Mouse (Mus musculus): ENCODE results near the gene Ppp2r1b. TPM values are rescaled to one million over a fixed set of nuclear protein-coding genes. Genes with fewer than 3 reads are reported as not detected.

Gene Ppp2r1b
- total RNA-seq, 2 experiments from 2014 or later, result 29.9 to 33.2 TPM

DNA sequence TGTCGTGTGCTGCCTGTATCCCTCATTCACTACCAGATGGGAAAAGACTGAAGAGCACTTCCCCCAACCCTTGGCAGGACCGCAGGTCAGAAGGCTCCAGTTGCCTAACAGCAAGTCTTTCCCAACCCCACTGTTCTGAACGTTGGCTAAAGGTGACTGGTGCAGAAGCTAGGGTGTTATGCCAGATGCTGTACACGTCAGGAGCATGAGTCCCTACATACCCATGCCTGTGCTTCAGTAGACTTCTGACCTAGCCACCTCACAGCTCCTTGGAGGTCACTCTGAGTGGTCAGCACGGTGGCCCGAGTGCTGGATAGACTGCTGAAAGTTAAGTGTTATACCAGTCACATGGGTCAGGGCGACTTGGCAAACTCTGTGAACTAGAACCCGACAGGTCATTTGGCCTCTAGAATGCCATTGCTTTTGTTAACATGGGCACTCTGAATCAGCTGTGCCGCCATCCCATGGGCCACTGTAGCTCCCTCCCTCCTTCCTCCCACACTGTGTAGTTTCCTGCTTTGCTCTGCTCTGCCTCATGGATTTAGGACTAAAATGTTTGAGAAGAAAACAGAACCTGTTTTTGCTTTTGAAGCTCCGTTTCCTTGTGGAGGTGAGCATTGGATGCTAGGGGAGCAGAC lies 9.9 kb upstream of the Ppp2r1b start:
- intact Hi-C loops (cut with DNase I), result no loop called here
- no peak for DNase-seq

DNA sequence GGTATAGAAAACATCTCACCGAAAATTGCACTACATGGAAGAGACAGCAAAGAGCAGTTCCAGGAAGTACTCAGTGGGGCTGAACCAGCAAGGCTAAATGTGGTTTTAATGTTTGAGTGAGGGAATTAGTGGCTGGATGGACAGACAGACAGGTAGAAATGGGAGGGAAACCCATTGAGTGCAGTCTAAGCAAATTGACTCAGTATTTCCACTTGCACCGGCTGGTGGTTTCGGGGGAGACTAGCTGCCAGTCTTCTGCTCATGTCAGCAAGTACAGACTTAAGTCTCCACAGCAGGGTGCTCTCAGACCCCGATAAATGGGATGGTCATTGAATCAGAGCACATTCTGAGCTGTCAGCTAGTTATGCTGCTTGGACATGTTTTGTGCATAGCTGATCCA lies 9.0 kb upstream of the Ppp2r1b start:
- intact Hi-C loops (cut with DNase I), result no loop called here
- DNase-seq, result no peak

DNA sequence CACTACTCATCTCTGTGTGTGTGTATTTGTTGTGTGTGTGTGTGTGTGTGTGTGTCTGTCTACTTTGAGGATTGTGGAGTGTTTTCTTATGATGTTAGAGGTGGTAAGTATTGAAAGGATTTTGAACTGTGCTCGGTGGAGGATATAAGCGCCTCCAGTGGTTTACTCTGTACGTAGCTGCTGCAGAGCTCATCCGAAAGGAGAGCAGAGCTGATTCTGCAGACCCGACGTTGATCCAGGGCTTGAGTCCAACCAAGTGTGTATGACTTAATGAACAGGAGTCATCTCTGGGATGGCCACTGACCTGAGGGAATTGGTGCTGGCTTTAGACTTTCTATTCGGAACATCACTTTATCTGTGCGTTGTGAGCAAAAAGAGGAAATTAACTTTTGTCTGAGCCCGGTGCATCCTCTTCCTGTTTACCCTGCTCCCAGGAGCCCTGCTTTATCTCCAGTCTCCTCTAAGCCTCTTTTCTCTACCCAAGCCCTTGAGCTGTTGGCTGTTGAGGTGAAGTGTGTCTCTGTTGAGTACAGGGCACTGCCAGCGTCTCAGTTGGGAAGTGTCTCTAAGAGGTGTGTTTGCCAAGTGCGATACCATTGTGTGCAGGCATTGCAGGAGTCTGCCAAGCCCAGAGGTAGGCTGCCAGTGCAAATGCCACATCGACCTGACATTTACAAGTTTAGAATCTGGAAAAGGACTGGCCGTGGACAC lies 3.9 kb upstream of the Ppp2r1b start:
- intact Hi-C loops (cut with DNase I), result no loop called here
- no peak for DNase-seq

DNA sequence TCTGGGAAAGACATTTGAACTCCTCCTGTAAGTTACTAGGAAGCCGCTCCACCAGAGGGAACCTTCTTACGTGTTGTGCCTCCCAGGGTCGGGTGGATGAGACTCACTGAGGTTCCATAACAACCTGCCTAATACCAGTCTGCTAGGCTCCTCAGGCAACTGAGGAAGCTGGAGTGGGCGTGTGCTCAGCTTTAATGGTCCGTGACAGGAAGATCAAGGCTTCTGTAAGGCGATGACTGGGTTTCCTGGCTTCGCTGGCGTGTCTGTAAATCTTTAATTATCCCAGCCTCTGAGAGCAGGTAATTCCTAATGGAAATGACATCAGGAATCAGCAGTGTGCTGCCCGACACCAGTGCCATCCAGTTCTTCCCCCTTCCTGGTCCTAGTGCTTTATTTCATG lies 446 bp downstream of the Ppp2r1b start:
- no peak for DNase-seq
- intact Hi-C loops (cut with DNase I), result loop anchor here (1.0 kb wide), 1 partner anchor 26 kb away; no protein-coding TSS in a partner anchor

DNA sequence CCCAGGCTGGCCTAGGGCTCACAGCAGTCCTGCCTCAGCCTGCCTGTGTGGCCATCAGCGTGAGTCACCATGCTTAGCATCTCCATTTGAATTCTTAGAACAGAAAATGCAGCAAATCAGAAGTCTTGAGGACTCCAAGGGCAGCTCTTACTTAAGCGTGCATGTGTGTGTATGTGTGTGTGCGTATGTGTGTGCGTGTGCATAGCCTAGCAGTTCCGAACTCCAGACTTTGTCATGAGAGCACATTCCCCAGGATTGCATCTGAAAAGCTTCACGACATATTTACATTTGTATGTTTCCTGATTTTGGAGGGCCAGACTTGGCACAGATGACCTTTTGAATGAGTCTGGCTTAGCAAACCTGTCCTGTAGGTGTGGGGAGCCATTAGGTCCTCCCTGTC lies 2.0 kb downstream of the Ppp2r1b start:
- intact Hi-C loops (cut with DNase I), result no loop called here
- DNase-seq, result no peak

DNA sequence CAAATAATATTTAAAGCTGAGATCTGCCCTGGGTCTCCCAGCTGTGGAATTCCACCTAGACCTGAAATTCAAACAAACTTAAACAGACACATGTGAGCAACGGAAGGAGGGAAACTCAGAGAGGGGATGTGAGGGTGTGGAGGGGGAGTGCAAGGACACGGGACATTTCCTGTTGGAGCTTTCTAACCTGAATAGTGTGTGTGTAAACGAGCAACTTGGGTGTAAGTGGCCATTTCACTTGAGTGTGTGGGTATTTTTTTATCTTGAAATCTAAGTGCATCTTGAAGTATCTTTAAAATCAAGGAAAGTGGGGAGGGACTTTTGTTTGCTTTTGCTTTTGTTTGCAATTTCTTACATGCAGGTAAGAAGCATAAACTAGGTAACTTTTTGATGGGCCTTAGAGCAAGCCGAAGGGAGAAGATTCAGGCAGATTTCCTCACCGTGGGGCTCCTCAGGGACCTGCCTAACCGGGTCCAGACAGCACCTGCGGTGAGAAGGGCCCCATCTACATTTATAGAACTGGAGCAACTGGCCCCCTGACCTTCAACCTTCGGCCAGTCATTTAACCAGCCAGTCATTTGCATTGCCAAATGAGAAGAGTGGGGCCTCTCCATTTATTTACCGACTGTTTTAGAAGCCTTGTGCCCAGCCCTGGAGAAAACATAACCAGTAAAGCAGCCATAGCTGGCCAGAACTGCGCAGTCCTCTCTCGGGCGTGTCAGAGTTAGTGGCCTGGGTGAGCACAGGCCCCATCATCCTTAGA lies 2.7 kb downstream of the Ppp2r1b start:
- DNase-seq, result no peak
- intact Hi-C loops (cut with DNase I), result loop anchor here (2.0 kb wide), 2 partner anchors 161 to 305 kb away; partner anchors contain the start of gene Sik2

DNA sequence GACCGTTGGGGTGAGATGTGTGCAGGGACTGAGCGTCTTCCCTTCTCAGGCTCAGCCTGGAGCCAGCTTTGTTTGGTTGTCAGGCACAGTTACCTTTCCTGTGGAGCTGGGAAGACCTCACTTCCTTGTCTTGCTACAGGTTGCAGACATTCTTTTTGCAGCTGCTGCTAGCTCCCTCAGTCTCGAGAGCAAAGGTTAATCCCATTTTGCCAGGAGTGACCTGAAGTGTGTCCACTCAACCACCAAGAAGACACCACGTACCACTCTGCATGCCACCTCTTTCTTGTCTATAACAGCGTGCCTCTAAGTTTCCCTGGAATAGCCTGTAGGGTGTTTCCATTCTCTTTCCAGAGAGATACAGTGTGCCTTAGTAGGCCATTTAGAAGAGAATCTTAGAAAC lies 3.7 kb downstream of the Ppp2r1b start:
- intact Hi-C loops (cut with DNase I), result loop anchor here (2.0 kb wide), 2 partner anchors 160 to 304 kb away; partner anchors contain the start of gene Sik2
- no peak for DNase-seq

DNA sequence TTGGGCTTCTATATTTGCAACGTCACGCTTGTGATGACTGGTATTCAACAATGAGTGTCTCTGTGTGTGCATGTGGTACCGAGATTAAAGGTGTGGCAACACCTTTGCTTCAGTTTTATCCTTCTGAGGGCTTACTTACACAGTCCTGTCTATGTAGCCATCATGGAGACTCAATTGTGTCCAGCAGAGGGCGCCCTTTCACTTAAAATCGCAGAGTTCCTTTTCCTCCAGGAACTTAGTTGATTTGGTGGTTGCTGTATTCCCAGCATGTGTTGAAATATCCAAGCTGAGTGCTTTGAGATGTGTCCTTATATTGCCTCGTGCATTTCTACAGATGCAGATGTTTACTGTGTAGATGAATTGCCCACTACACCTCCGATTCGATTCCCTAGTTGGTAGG lies 4.1 kb downstream of the Ppp2r1b start:
- intact Hi-C loops (cut with DNase I), result loop anchor here (2.0 kb wide), 2 partner anchors 160 to 304 kb away; partner anchors contain the start of gene Sik2

DNA sequence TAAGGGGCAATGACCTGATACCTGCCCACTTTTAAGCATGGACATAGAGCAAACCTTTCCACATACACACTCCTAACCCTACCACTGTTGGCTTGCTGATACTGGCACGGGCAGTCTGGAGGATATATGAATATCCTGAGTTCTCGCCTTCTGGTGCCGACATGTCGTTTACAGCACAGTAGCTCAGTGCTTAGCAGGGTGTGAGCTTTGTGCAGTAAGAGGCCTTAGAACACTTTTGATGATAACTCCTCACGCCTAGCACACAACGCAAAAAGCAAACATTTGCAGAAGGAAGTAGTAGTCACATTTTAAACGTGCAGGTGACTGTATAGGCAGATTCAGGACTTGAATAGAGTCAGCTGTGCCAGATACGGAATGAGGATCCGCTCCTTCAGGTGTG lies 4.7 kb downstream of the Ppp2r1b start:
- intact Hi-C loops (cut with DNase I), result loop anchor here (2.0 kb wide), 2 partner anchors 159 to 303 kb away; partner anchors contain the start of gene Sik2

More for the DNA sequence above, 4.1 kb downstream of the Ppp2r1b start:
- peak; percentile 93 for DNase-seq

DNA sequence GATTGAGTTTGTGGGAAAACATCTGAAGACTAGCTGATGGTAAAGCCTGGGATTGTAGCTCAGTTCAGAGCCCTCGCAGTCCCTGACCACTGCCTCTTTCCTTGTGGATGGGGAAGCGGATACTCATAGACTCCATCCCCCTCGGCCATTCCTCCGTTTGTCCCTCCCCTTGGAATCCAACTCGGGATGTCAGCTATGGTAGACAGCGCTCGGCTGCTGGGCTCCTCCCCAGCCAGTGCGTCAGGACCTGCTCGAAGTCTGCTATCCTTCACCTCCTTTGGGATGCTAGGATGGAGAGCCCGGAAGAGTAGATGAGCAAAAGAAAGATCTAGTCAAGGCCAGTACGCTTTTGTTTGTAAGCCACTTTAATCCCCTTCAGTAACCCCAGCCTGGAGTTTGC lies 5.2 kb downstream of the Ppp2r1b start:
- intact Hi-C loops (cut with DNase I), result no loop called here
- no peak for DNase-seq

More for the DNA sequence above, 4.7 kb downstream of the Ppp2r1b start:
- no peak for DNase-seq

DNA sequence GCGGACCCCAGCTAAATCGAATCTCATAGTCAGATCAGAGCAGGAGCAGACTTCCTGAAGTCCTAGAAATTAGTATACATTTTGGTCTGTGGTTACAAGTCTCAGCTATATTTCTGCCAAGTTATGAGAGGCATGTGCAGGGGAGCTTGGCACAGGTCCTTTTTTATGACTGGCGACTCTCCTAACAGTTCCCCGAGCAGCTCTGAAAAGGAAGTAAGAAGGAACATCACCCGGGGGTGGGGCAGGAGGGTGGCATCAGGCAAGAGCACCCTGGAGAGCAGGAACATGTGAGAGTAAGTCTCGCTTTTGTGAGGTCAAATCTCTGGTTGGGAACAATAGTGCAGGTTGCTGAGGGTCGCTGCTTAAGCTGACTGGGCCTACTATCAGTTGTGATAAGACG lies 5.6 kb downstream of the Ppp2r1b start:
- no peak for DNase-seq
- intact Hi-C loops (cut with DNase I), result no loop called here

DNA sequence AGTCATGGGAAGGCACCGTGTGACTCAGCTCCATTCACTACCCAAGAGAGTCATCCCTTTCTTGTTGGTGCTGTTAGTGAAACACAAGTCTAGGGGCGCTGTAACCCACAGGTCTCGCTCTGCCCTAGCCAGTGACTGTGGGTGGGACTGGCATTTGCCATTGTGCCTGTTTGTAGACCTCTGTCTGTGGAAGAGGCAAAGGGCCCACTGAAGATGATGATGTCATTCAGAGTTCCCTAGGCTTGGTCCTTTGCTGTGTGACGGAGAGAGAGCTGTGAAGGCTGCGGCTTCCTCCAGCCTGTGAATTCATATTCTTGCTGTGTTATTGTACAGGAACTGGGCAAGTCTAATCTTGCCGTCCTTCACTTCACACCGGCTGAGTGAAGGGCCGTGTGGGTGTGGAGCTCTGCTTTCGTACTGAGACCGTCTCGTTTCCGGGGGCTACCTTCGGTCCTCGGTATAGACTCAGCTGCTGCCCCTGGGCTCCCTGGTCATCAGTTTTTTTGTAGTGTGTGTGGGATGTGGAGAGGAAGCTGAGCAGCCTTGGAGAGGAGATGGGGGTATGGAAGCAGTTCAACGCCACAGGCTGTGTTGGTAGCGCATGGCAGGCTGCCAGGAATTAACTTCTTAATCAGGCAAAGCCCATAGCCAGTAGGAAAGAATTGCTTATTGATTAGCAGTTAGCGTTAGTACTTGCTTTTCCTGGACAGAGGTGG lies 7.7 kb downstream of the Ppp2r1b start:
- peak; percentile 57 for DNase-seq
- intact Hi-C loops (cut with DNase I), result no loop called here

DNA sequence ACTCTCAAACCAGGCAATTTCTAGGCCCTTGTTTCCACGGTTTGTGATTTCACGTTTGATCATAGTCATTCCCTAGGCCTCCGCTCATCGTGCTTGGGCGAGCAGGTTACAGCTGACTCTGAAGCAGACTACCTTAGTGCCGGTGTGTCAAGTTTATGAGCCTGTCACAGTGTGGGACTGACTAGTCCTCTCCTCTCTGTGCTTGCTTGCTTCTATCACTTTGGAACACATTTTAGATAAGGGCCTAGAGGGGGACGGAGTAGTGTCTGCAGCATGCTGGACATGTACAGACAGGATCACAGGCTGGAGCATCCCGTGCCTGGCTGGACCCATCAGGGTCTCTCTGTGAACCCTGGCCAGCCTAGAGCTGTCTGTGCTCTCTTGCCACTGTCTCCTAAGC lies 9.3 kb downstream of the Ppp2r1b start:
- intact Hi-C loops (cut with DNase I), result no loop called here
- no peak for DNase-seq

DNA sequence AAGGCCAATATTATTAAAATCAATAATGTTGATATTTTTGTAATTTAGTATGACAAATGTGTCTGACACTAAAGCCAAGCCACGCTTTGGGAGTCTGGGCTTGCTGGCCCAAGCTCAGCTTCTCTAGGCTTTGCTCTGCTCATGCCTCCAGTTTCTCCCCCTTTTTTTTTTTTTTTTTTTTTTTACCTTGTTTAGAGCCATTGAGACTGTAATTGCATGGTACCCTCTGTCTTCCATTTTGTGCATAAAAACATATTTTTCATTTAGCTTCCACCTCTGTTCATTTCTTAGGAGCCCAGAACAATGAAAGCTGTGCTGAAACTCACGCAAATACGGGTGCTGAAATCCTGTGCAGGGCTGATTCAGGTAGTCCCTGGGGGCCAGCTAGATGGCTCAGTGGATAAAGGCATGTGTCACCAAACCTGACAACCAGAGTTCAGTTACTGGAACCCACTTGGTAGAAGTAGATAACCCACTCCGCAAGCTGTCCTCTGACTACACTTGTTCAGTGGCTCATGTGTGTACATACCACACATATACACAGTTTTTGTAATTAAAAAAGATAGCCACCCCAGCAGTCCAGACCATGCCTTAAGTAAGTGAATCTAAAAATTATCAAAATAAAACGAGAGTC lies 10.1 kb downstream of the Ppp2r1b start:
- intact Hi-C loops (cut with DNase I), result no loop called here
- DNase-seq, result no peak

DNA sequence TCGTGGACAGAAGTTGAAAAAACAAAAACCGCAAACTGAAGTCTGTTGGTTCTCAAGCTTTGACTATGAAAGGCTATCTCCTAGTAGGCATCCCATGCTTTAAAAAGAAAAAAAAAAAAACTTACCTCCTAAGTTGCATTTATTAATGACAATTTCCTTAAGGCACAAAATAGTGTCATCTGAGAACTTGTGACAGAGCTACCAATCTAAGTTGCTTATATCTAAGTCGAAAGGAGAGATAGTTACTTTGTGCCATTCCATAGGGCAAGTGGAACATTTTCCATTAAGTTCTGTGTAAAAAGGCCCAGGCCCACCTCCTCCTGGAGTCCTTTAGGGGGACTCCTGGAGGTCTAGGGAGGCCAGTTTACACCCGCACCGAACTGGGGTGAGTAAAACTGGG lies 10.7 kb downstream of the Ppp2r1b start:
- no peak for DNase-seq
- intact Hi-C loops (cut with DNase I), result no loop called here

DNA sequence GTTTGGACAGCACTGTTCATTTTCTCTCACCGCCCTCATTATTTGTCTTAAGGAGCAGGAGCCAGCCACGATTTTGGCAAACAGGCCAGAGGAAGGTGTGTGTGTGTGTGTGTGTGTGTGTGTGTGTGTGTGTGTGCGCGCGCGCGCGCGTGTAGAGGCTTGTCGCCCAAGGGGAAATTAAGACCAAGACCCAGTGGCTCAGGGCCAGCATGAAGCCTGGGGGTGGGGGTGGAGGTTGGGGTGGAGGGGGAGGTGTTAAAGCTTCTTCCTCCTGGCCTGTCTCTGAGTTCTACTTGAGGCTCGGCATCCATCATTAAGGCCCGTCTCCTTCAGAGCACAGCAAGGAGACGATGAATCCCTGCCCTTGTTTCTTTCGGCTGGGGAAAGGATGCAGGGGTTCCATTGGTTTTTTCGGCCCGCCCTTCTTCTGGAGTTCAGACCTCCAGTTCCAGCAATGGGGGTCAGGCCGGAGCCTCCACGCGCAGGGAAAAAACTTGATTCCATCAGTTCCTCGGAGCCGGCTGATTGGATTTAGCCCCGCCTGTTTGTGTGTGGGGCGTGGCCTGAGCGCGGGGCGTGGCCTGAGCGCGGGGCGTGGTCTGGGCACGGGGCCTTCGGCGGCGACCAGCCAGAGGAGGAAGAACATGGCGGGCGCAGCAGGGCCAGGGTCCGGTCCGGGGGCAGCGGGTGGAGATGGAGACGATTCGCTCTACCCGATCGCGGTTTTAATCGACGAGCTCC lies 11.4 kb downstream of the Ppp2r1b start:
- intact Hi-C loops (cut with DNase I), result no loop called here
- peak; percentile 94 for DNase-seq

DNA sequence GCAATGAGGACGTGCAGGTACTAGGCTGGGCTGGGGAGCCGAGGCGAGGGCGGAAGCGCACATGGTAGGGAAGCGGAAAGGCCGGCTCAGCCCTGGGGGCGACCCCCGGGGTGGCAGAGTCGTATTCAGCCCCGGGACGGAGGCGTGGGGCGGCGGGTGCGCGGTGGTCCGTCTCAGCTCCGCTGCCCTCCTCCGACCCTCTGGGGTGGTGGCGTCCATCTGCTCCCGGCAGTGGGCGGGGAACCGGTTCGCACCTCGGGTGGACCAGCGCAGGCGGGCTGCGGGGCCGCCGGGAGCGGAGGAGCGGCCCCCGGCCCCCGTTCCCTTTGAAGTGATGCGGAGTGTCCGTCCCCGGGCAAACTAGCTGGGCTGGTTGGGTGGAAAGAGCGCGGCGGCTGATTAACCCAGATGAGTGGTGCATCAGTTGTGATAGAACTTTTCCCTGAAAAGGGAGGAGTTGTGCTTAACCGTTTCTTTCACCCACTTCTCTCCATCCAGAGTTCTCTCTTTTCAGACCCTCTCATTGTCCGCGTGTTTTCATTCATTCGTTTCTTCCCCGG lies 12.1 kb downstream of the Ppp2r1b start:
- intact Hi-C loops (cut with DNase I), result no loop called here
- DNase-seq, result no peak

DNA sequence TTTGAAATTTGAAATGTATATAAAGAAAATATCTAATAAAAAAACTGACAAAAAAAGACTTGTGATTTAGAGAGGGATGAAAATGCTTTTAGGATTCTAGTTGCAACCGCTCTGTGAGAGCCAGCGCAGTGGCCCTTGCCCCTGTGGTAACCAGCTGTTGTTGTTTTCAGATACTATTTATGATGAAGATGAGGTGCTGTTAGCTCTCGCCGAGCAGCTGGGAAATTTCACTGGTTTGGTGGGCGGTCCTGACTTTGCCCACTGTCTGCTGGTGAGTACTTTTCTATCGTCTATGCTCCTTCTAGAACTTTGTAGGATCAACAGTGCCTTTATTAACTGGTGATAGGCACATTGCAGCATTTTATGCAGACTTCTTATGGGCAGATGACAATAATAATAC lies 13.6 kb downstream of the Ppp2r1b start:
- no peak for DNase-seq
- intact Hi-C loops (cut with DNase I), result no loop called here

DNA sequence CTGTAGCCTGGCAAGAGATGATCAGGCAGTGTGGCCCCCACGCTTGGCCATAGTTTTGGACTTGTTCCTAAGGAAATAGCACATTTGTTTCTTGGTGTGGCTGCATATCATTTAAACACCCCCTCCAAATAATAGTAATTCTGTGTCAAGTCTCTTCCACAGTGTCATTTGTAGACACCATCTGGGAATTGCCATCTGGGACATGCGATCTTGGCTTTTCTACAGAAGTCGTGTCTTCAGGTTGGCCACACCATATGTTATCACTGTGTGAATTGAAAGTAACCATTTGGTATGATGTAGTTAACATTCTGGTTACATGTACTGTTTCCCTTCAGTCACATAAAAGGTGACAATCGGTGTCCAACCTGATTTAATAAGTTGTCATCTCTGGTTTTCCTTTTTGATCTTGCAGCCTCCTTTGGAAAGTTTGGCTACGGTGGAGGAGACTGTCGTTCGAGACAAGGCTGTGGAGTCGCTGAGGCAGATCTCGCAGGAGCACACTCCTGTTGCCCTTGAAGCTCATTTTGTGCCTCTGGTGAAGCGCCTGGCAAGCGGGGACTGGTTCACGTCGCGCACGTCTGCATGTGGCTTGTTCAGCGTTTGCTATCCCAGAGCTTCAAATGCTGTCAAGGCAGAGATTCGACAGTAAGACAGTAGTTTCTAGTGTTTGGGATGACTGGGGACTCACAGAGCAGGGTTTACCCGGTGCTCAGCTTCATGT lies 16.2 kb downstream of the Ppp2r1b start:
- intact Hi-C loops (cut with DNase I), result no loop called here
- no peak for DNase-seq
